Mouse (Mus musculus) midbrain, embryonic 16.5 days (tissue): Measurements from ENCODE around the gene Cc2d1a. TPM values are rescaled to one million over a fixed set of nuclear protein-coding genes. Genes with fewer than 3 reads are reported as not detected.

Experiments
- ATAC-seq: fragments of 200-750 bp; cut with Nextera tagmentation; 2 replicates; pipeline ENCODE4 v1.8.0; 2017; ENCODE audit warnings: moderate TSS enrichment
- H3K27ac ChIP-seq: fragments of 300-500 bp; sonication (generic); 2 replicates; pipeline ENCODE4 v1.5.1; 2014; ENCODE audit warnings: mild to moderate bottlenecking, low read length, mixed read lengths
- H3K27me3 ChIP-seq: fragments of 300-500 bp; sonication (generic); 2 replicates; pipeline ENCODE4 v1.6.1; 2014; ENCODE audit warnings: low read depth, low read length, mixed read lengths; ENCODE audit not compliant: control insufficient read depth, insufficient read depth
- H3K36me3 ChIP-seq: fragments of 300-500 bp; sonication (generic); 2 replicates; pipeline ENCODE4 v1.6.1; 2014; ENCODE audit warnings: mild to moderate bottlenecking, low read length, moderate library complexity, mixed read lengths; ENCODE audit not compliant: control insufficient read depth, insufficient read depth
- H3K4me1 ChIP-seq: fragments of 300-500 bp; sonication (generic); 2 replicates; pipeline ENCODE4 v1.6.1; 2014; ENCODE audit warnings: mild to moderate bottlenecking, low read length, mixed read lengths; ENCODE audit not compliant: control insufficient read depth, insufficient read depth
- H3K4me2 ChIP-seq: fragments of 300-500 bp; sonication (generic); 2 replicates; pipeline ENCODE4 v1.6.1; 2014; ENCODE audit warnings: mild to moderate bottlenecking, low read length, mixed read lengths
- H3K4me3 ChIP-seq: fragments of 300-500 bp; sonication (generic); 2 replicates; pipeline ENCODE4 v1.5.1; 2014; ENCODE audit warnings: low read depth, mild to moderate bottlenecking, low read length, moderate library complexity, mixed read lengths
- H3K9ac ChIP-seq: fragments of 300-500 bp; sonication (generic); 2 replicates; pipeline ENCODE4 v1.6.1; 2014; ENCODE audit warnings: low read depth, low read length, mixed read lengths
- H3K9me3 ChIP-seq: fragments of 300-500 bp; sonication (generic); replicated peaks from 2 replicates; pipeline ENCODE4 v1.6.1; 2014; ENCODE audit warnings: mild to moderate bottlenecking, low read length, mixed read lengths; ENCODE audit not compliant: control insufficient read depth, poor library complexity, severe bottlenecking
- WGBS: fragments of 180-500 bp; shearing (Covaris S2); extraction: QIAGEN DNeasy Blood & Tissue Kit; methylation state at CpG from one replicate; pipeline ENCODE4 v1.1.7; 2014; 5-methylcytosine and 5-hydroxymethylcytosine counted together
- polyA plus RNA-seq: library from polyadenylated mRNA; unstranded; fragments of >200 nt; fragmentation: Nextera tagmentation; extraction: Ambion mirVana; gene quantifications from 2 replicates; pipeline ENCODE4 v1.2.1, GENCODE M21; 2015

The Cc2d1a gene
- polyA plus RNA-seq, 1 experiment from 2014 or later: 64.8 TPM

- Histone ChIP-seq H3K36me3 (no peaks in the 10 kb centered on the region), H3K4me1 (peaks cover 19% of the 10 kb centered on the region), H3K27me3 (no peaks in the 10 kb centered on the region), H3K4me3 (no peak overlapping the region), H3K4me2 (no peak overlapping the region), H3K9me3 (no peaks in the 10 kb centered on the region), H3K27ac (no peak overlapping the region), H3K9ac (no peak overlapping the region)
- ATAC-seq: no peak
- WGBS: 88% methylated on average over 3 of the region's 3 CpGs
Measured at GRCm38 (mm10) chr8:84149181-84149580, 1.4 kb upstream of the Cc2d1a start.

DNA sequence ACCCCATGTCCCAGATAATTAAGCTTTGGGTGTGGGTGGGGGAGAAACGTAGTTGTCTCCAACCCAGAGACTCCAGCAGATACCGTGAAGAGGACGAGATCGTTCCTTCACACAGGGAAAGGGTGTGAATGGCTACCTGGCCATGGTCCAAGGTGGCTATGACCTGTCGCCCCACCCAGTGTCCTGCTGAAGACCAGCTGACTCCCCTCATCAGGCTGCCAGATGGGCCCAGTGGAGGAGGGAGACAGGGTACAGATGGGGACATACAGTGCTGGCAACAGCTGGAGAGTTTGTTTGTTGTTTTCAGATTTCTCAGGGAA is 755 bp upstream of the Cc2d1a start:
- Histone ChIP-seq H3K4me2 (peak overlapping the region; percentile 81), H3K9me3 (no peaks in the 10 kb centered on the region), H3K9ac (peak overlapping the region; percentile 45; the same call in 1 of the 2 replicates), H3K27ac (no peak overlapping the region), H3K4me3 (peak overlapping the region; percentile 57), H3K27me3 (no peaks in the 10 kb centered on the region), H3K4me1 (peaks cover 19% of the 10 kb centered on the region), H3K36me3 (peaks cover 4% of the 10 kb centered on the region)
- WGBS: 95% methylated on average over 5 of the region's 5 CpGs
- peak; percentile 9 for ATAC-seq

GRCm38 (mm10) chr8:84147324-84147766 is 391 bp downstream of the Cc2d1a start:
- H3K27ac ChIP-seq: no peak overlapping the region; the same call in 1 of the 2 replicates
- peak overlapping the region; percentile 57 for H3K4me3 ChIP-seq
- peaks cover 14% of the 10 kb centered on the region for H3K36me3 ChIP-seq
- peak overlapping the region; percentile 72 for H3K9ac ChIP-seq
- WGBS: 6% methylated on average over 14 of the region's 14 CpGs
- peak overlapping the region; percentile 81 for H3K4me2 ChIP-seq
- no peaks in the 10 kb centered on the region for H3K27me3 ChIP-seq
- peaks cover 19% of the 10 kb centered on the region for H3K4me1 ChIP-seq
- ATAC-seq: peak; percentile 77
- no peaks in the 10 kb centered on the region for H3K9me3 ChIP-seq

- peaks cover 19% of the 10 kb centered on the region for H3K4me1 ChIP-seq
- ATAC-seq: no peak
- H3K9me3 ChIP-seq: no peaks in the 10 kb centered on the region
- no peak overlapping the region for H3K9ac ChIP-seq
- no peak overlapping the region for H3K27ac ChIP-seq
- H3K36me3 ChIP-seq: peaks cover 36% of the 10 kb centered on the region
- H3K4me3 ChIP-seq: no peak overlapping the region
- no peak overlapping the region for H3K4me2 ChIP-seq
- no peaks in the 10 kb centered on the region for H3K27me3 ChIP-seq
- WGBS: 94% methylated on average over 8 of the region's 8 CpGs
Measured at GRCm38 (mm10) chr8:84144636-84145245, 3.0 kb downstream of the Cc2d1a start.

DNA sequence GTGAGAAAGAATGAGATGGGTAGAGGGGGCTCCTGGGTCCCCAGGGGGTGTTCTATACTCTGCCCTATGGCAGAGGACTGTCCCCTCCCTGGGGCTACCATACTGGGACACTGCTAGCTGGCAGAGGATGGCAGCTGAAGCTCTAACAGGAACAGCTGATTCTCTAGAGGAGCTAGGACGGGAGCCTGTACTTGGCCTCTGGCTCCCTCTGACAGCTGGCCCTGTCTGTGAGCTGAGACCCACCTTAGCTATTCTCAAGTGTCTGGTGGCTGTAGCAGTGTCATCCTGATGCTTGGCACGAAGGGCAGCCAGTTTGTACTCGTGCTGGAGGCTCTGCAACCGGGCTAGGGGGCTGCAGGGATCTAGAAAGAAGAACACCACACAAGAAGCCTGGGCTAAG is 6.9 kb downstream of the Cc2d1a start:
- Histone ChIP-seq H3K4me3 (no peak overlapping the region), H3K9ac (no peak overlapping the region), H3K9me3 (no peaks in the 10 kb centered on the region), H3K27me3 (no peaks in the 10 kb centered on the region), H3K36me3 (peaks cover 63% of the 10 kb centered on the region), H3K27ac (no peak overlapping the region), H3K4me2 (no peak overlapping the region), H3K4me1 (peaks cover under 1% of the 10 kb centered on the region)
- ATAC-seq: no peak
- 88% methylated on average over 4 of the region's 4 CpGs for WGBS

GRCm38 (mm10) chr8:84137848-84138247 is 9.9 kb downstream of the Cc2d1a start:
- 90% methylated on average over 3 of the region's 3 CpGs for WGBS
- Histone ChIP-seq H3K27me3 (no peaks in the 10 kb centered on the region), H3K4me3 (no peak overlapping the region), H3K27ac (no peak overlapping the region), H3K9ac (no peak overlapping the region), H3K4me1 (no peaks in the 10 kb centered on the region), H3K36me3 (peaks cover 71% of the 10 kb centered on the region), H3K4me2 (no peak overlapping the region), H3K9me3 (no peaks in the 10 kb centered on the region)
- ATAC-seq: no peak

GRCm38 (mm10) chr8:84132225-84132624 is 15.5 kb downstream of the Cc2d1a start:
- H3K27ac ChIP-seq: no peak overlapping the region
- no peak for ATAC-seq
- no peaks in the 10 kb centered on the region for H3K9me3 ChIP-seq
- H3K27me3 ChIP-seq: no peaks in the 10 kb centered on the region
- H3K9ac ChIP-seq: no peak overlapping the region
- peaks cover 30% of the 10 kb centered on the region for H3K36me3 ChIP-seq
- H3K4me2 ChIP-seq: no peak overlapping the region
- 92% methylated on average over 8 of the region's 8 CpGs for WGBS
- no peak overlapping the region for H3K4me3 ChIP-seq
- no peaks in the 10 kb centered on the region for H3K4me1 ChIP-seq

GRCm38 (mm10) chr8:84130806-84131205 is 16.9 kb downstream of the Cc2d1a start:
- peak overlapping the region; percentile 43 for H3K9ac ChIP-seq
- no peak overlapping the region for H3K4me3 ChIP-seq
- H3K27me3 ChIP-seq: no peaks in the 10 kb centered on the region
- WGBS: 44% methylated on average over 30 of the region's 30 CpGs
- H3K27ac ChIP-seq: no peak overlapping the region
- no peak; the same call in 1 of the 2 replicates for ATAC-seq
- H3K4me1 ChIP-seq: no peaks in the 10 kb centered on the region
- H3K9me3 ChIP-seq: no peaks in the 10 kb centered on the region
- H3K4me2 ChIP-seq: no peak overlapping the region
- H3K36me3 ChIP-seq: peaks cover 22% of the 10 kb centered on the region

GRCm38 (mm10) chr8:84128277-84128676 is 19.5 kb downstream of the Cc2d1a start:
- peaks cover 7% of the 10 kb centered on the region for H3K36me3 ChIP-seq
- WGBS: 63% methylated on average over 8 of the region's 8 CpGs

More at GRCm38 (mm10) chr8:84128277-84128676, 19.5 kb downstream of the Cc2d1a start:
- H3K27ac ChIP-seq: no peak overlapping the region
- no peaks in the 10 kb centered on the region for H3K27me3 ChIP-seq
- no peak overlapping the region for H3K4me3 ChIP-seq
- no peak overlapping the region for H3K9ac ChIP-seq
- H3K4me1 ChIP-seq: no peaks in the 10 kb centered on the region
- peak; percentile 26; the same call in 1 of the 2 replicates for ATAC-seq
- no peak overlapping the region for H3K4me2 ChIP-seq
- no peaks in the 10 kb centered on the region for H3K9me3 ChIP-seq
